Mouse (Mus musculus) large intestine, adult 2 months (tissue): ENCODE results near the gene Xrcc1. TPM values are rescaled to one million over a fixed set of nuclear protein-coding genes. Genes with fewer than 3 reads are reported as not detected.
A peak's percentile ranks its signal among the peaks of the same experiment; 100 is the strongest.
"Not testable (repeated sequence)": the region's sequence is repeated elsewhere in the genome, so short reads cannot be mapped to it uniquely, and the experiment has no call there.

ENCODE experiments used
- DNase-seq: peaks from one replicate; pipeline ENCODE4 v3.0.0-alpha.2; 2012; ENCODE audit warnings: low read depth, low spot score
- WGBS: fragments of 180-500 bp; shearing (Covaris S2); methylation state at CpG from one replicate; pipeline ENCODE4 v1.1.7; 2018; 5-methylcytosine and 5-hydroxymethylcytosine counted together
- polyA plus RNA-seq: library from polyadenylated mRNA; depleted of rRNA; stranded (reverse); fragments of >200 nt; gene quantifications from 2 replicates; pipeline ENCODE4 v1.2.3, GENCODE M21; 2012; rRNA removed

The Xrcc1 gene
- polyA plus RNA-seq = 27.8 and 36.0 TPM in 2 replicates

DNA sequence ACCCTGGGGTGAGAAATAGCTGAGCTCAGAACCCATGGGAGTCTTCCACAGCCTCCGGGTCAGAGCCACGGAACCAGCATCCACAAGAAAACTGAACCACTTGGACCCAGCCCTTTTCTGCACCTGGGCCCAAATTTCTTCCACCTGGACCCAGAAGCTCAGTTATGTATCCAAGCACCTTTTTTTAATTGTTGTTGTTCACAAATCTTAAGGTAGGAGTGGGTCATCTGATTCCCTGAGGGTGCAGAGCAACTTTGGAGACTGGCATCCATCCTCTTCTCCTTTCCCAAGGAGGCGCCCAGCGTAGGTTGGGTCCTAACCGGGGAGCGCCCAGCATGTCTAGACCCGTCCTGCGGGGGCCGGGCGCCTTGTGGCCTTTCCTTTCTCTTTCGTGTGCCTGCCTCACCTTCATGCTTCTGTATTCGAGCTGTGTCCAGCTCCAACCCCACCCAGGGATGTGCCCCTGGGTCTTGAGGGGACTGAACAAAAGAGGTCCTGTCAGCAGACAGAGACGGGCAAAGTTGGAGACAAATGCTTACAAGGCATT, at the start of gene Xrcc1, which contains the start of gene Pinlyp:
Xrcc1 (plus strand) TSS at position 222 of the 547 bp plus-strand sequence.
Pinlyp (minus strand) TSS at position 51 of the 547 bp plus-strand sequence.
- WGBS = 27% methylated on average over 13 of the region's 13 CpGs
- DNase-seq = no peak

DNA sequence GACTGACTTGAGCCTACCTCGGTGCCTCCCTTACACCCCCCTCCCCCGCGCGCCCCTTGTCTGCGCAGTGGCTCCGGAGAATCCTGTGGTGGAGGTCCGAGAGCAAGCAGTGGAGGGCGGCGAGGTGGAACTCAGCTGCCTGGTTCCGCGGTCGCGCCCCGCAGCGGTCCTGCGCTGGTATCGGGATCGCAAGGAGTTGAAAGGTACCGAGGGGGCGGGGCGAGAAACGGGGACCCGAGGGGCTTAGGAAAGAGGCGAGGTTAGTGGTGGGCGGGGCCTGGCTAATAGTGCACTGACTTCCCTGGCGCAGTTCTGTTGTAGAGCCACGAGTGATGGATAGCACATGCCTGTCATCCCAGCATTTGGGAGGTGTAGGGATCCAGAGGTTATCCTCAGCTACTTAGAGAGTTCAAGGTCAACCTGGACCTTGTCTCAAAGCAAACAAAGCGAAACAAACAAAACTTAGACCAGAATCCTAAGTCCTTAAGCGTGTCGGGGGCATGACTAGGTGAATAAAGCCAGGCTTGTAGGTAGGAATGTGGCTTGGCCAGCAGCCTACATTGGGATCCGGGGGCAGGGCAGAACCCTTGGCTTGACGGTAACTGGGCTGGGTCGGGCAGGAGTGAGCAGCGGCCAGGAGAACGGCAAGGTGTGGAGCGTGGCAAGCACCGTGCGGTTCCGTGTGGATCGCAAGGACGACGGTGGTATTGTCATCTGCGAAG, 46.1 kb upstream of the Xrcc1 start:
- 10% methylated on average over 42 of the region's 43 CpGs for WGBS

DNA sequence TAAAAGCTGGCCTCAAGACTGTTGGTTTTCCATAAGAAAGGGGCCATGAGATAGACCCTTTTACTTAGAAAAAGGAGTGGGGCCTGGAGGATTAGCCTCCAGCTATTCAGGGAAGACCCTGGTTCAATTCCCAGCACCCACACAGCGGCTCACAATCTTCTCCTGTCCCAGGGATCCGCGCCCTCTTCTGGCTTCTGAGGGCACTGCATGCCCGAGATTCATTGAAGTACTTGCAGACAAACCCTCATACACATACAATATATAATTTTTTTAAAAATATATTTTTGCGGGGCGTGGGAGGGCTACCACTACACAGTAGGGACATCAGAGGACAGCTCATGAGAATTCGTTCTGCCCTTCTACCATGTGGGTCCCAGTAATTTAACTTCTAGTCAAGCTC, 45.2 kb upstream of the Xrcc1 start:
- DNase-seq = no peak

More for the DNA sequence above, 46.1 kb upstream of the Xrcc1 start:
- DNase-seq = no peak

DNA sequence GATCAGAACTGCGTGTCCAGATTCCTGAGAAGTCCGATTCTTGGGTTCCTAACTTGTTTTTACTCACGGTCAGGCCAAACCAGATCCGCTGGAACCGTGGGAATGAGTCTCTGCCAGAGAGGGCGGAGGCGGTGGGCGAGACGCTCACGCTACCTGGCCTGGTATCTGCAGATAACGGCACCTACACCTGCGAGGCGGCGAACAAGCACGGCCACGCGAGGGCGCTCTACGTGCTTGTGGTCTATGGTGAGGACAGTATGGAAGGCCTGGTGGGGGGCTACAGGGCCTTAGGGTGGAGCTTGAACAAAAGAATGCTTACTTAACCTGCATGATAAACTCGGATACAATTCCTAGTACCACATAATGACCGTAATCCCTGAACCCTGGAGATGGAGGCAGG, 44.6 kb upstream of the Xrcc1 start:
- 53% methylated on average over 21 of the region's 21 CpGs for WGBS
- DNase-seq = no peak

More for the DNA sequence above, 45.2 kb upstream of the Xrcc1 start:
- WGBS = 35% methylated on average over 7 of the region's 7 CpGs

DNA sequence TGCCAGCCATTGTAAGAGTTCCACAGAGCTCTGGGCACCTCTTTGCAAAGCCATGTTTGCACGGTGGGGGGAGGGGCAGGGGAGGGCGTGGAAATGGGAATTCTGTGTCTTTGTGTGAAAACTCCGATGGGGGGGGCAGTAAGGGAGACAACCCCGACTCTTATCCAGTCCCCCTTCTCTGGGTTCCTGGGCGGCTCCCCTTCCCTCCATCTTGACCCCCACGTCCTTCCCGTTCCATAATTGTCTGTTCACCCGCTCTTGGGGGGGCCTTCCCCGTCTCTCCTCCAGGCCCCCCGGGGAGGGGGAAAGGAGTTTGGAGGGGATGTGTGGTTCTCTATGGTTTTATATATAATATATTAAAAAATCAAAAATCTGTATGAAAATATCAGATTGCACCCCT, 42.1 kb upstream of the Xrcc1 start:
- 15% methylated on average over 10 of the region's 10 CpGs for WGBS
- DNase-seq = no peak

DNA sequence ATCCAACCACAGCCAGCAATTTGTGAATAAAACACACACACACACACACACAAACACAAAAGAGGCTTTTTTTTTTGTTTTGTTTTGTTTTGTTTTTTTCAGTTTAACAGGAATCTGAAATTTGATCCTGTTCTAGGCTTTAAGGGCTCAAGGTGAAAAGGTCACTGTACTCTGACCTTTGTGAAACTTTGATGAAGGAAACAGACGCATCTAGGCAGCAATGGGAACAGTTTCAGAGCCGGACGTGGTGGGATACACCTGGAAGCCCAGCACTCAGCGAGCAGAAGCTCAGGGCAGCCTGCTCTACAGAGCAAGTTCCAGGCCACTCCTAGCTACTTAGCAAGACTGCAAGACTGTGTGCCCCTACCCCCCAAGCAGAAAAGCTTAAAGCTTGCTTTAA, 41.2 kb upstream of the Xrcc1 start:
- WGBS = 43% methylated on average over 4 of the region's 4 CpGs
- no peak for DNase-seq

DNA sequence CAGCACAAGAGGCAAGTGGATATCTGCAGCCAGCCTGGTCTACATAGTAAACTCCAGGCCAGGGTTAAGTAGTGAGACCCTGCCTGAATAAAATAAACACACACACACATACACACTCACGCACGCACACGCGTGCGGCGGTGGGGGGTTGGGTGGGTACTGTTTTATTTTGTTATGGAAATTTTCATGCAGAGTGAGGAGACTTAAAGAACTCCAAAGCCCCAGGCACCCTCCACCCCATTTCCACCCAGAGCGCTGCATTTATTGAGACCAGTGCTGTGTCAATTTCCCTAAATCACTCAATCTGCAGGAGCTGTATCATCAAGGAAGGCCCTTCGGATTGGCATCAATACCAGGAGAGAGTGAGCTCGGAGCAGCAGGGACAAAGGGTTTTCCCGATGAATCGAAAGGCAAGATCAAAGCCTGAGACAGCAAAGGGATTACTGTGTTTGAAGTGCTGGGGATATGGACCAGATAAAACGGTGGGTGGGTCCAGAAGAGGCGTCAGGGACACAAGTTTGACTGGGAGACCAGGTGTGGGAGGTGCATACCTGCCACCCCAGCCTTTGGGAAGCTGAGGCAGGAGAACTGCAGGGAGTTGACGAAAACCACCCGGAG, 40.5 kb upstream of the Xrcc1 start:
- DNase-seq = no peak
- 59% methylated on average over 15 of the region's 15 CpGs for WGBS

DNA sequence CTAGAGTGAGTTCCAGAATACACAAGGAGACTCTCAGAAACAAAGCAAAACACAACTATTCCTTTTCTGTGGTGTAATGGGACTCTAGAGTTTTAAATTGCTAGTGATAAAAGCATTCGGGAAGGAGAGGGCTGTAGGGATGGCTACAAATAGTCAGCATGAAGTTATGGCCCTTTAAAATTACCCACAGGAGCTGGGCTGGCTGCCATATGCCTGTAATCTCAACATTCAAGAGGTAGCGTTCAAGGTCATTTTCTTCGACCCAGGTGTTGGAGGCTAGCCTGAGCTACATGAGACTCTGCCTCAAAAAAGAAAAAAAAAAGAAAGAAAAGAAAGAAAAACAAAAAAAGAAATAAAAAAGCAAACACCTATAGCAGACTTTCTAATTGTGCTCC, 40.0 kb upstream of the Xrcc1 start:
- WGBS = 4% methylated on average over 3 of the region's 3 CpGs

DNA sequence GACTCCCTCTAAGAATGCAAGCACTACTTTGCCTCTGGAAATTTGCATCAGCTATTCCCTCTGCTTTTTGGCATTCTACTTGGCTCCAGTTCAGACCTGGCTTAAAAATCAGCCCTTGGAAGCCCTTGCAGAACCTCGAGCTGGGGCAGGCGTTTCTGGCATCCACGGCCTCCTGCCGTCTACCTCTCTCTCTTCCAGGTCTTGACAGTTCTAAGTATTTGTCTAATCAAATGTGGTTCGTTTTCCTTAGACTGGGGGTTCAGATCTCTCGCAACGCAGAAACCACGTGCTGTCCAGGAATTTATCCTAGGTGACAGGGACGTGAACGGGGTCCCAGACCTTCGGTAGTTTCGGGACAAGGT, 39.6 kb upstream of the Xrcc1 start:
- WGBS = 2% methylated on average over 12 of the region's 12 CpGs
- no peak for DNase-seq

More for the DNA sequence above, 40.0 kb upstream of the Xrcc1 start:
- DNase-seq = no peak

DNA sequence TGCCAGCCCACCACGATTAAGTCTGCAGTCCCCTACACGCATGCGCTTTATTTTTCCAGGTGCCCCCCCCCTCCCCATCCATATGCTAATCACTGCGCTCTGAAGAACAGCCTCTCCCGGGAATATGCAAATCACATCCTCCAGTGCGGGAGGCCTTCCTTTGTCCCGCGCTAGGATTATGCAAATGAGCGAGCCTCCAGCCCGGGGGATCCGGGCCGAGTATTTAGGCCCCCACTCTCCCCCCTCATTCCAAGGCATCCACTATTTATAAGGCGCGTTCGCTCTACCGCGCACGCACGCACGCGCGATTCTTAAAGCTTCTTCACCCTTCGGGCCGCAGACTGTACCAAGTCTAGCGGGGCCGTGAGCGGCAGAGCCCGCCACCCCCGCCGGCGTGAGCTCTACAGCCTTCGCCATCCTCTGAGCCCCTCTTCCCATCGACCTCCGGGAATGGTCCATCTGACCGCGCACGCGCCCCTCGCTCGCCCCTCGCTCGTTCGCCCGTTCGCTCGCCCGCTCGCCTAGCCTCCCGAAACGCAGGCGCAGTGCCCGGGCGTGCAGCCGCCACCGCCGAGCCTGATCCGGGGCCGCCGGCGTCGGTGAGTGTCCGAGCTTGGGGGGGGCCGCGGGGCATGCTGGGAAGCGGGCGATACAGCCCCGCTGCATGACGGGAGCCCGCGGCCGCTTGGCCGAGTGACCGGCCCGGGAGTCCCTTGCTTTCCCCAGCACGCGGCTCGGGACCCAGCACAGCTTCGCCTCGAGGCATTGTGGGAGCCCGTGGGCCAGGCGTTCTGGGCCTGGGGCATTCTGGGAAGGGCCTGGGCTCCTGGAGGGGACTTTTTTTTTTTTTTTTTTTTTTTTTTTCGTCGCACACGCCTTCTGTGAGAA, 39.0 kb upstream of the Xrcc1 start, which contains the start of gene Zfp428:
Zfp428 (plus strand) TSS at position 169 of the 888 bp plus-strand sequence.
- peak; percentile 61 for DNase-seq
- under 1% methylated on average over 84 of the region's 84 CpGs for WGBS

DNA sequence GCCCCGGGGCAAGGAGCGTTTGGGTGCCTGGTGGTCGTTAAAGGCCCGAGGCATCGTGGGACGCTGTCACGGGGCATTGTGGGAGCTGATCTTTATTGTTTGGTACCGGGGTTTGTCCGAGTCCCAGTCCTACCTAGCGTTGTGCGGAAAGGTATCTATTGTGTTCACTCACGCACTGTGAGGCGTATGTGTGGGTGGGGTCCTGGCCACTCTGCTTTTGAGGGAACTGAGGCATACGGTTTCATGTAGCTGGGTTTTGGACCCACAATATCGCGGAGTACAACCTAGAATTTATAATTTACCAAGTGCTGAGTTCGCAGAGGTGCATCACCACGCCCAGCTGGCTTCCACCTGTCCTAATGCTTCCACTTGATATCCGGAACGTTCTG, 38.4 kb upstream of the Xrcc1 start:
- WGBS = under 1% methylated on average over 20 of the region's 20 CpGs
- no peak for DNase-seq

DNA sequence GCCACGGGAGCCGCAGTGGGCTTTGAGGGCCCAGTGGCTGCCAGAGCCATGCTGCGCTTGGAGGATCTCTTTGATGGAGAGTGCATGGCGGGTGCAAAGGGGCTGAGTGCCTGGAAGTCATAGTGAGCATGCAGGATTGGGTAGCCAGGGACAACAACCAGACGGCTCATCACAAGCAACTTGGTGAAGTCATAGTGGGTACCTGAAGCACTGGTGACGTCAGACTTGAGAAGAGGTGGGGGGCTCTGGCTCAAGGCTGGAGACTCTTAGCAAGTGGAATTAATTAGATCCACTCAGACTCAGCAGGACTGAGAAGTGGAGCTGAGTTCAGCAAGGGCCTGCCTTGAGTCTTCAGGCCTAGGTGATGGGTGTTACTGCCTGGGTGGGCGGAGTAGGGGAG, 33.7 kb upstream of the Xrcc1 start, which contains the start of gene AC161166.1:
AC161166.1 (minus strand) TSS at position 101 of the 400 bp plus-strand sequence.
- 92% methylated on average over 7 of the region's 7 CpGs for WGBS
- DNase-seq = no peak

DNA sequence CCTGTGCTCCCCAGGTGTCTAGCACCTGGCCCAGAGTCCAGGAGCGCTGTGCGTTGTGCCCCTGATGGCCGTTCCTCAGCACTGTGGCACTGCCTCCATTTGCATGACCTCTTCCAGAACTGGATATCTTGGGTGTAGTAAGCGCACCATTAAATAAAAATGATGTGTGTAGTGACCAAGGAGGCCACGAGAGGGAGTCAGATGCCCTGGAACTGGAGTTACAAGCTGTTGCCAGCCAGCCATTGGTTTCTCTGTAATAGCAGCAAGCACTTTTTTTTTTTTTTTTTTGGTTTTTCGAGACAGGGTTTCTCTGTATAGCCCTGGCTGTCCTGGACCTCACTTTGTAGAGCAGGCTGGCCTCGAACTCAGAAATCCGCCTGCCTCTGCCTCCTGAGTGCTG, 29.8 kb upstream of the Xrcc1 start:
- WGBS = 78% methylated on average over 8 of the region's 8 CpGs
- DNase-seq = not testable (repeated sequence)

DNA sequence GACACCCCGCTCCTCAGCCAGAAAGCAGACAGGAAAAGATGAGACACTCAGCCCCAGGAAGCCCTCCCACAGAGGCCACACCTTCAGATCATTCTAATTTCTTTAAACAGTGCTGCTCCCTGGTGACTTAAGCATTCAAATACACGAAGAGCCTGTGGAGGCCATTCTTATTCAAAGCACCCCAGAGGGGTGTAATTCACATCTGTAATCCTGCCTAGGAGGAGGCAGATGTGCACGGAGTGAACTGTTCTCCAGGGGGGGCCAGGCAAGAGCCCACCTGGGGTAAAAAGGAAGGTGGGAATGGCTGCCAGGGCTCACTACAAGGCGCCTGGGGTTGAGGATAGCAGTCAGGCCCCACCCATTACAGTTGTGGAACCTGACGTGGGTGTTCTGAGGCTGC, 29.0 kb upstream of the Xrcc1 start:
- WGBS = 61% methylated on average over 5 of the region's 5 CpGs
- no peak for DNase-seq

DNA sequence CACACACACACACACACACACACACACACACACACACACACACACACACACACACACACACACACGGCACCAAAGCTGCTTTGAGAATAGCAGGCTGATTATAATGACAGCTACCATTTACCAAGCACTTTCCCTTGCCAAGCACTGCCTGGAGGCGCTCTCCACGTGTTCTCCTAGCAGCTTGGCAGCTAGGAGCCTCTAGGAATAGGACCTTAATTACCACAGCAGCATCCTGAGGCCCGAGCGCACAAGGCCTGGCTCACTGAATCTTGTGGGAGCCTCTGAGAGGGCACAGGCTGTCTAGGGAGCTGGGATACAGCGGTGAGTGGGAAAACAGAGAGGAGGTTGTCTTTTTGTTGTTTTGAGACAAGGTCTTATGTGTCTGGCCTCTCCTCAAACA, 28.4 kb upstream of the Xrcc1 start:
- 71% methylated on average over 6 of the region's 6 CpGs for WGBS
- no peak for DNase-seq

DNA sequence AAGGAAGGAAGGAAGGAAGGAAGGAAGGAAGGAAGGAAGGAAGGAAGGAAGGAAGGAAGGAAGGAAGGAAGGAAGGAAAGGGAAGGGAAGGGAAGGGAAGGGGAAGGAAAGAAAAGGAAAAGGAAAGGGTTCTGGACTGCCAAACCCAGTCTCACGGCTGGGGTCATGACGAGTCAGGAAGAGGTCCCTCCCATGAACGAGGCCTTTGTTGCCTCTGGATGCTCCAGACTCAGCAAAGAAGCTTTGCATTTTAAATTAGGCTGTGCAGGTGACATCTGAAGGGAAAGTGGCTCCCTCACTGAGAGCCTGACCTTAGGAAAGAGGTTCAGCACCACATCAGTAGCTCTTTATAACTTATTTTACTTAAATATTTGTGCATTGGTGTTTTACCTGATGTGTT, 27.0 kb upstream of the Xrcc1 start:
- 50% methylated on average over 3 of the region's 3 CpGs for WGBS
- no peak for DNase-seq

DNA sequence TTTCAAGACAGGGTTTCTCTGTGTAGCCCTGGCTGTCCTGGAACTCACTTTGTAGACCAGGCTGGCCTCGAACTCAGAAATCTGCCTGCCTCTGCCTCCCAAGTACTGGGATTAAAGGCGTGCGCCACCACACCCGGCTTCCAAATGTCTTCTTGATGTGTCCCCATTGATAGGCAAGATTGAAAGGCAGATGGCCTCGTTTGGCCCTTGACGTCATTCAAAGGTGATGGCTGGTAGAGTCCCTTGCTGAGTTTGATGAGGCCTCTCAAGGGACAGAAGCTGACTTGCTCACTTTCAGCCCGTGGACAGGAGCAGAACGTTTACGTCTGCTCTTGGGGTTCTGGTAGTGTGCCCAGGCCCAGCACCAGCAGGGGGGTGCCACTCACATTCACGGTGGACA, 26.0 kb upstream of the Xrcc1 start:
- 83% methylated on average over 10 of the region's 10 CpGs for WGBS
- not testable (repeated sequence) for DNase-seq

DNA sequence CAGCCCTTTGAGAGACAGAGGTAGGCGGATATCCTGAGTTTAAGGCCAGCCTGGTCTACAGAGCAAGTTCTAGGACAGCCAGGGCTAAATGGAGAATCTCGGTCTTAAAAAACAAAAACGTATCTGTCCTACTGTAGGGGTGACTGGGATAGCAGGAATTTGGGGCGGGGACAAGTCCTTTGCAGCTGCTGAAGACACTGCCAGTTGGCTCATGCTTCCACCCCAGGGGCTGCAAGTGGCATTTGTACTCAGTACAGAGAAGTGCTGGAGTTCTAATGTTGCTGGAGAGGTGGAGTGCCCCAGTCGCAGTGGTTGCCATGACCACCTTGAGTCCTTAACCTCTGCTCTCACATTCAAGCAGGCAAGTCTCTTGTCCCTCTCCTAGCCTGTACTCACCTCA, 23.3 kb upstream of the Xrcc1 start:
- no peak for DNase-seq
- WGBS = 44% methylated on average over 5 of the region's 5 CpGs

DNA sequence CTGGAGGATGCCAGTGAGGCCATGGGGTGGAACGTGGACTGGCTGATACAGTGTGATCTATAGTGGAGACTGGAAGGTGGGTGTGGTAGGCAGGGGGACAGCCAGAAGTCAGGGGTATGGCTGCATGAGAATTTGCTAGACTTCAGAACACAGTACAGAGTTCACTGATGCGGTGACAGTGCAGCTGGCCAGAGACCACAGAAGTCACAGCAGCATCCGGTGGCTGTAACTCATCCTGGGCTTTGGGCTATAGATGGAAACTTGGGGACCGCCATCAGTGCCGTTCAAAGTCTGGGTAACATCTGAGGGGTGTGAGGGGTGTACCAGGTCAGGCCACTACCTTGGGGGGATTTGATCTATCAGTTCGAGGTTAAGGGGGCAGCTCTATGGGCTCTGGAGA, 22.4 kb upstream of the Xrcc1 start:
- no peak for DNase-seq
- WGBS = 74% methylated on average over 6 of the region's 6 CpGs

DNA sequence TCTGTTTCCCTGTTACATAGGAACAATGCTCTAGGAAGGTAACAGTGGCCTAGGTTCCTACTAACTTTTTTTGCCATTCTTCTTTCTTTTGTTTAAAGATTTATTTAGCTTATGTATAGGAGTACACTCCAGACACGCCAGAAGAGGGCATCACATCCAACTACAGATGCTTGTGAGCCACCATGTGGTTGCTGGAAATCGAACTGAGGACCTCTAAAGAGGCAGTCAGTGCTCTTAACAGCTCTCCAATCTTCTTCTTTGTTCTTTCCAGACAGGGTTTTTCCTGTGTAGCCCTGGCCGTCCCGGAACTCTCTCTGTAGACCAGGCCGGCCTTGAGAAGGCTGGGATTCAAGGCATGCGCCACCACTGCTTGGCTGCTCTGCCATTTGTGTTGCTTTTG, 21.1 kb upstream of the Xrcc1 start:
- DNase-seq = no peak
- 78% methylated on average over 6 of the region's 6 CpGs for WGBS
